28 mouse cellular contexts compared by ENCODE assay signal in genomic region chr10:29555983-29556382, GRCm38 (mm10). TPM values are rescaled to one million over a fixed set of nuclear protein-coding genes. Genes with fewer than 3 reads are reported as not detected.
DNase-seq lines count a peak whose midpoint lies in the region; ATAC-seq and TF ChIP-seq lines count a peak whose summit lies in the region.
"Had no signal": no experiment of that assay in that cellular context is flagged by ENCODE, and none has a peak within 500 bp of the region (broad histone marks: within the 10 kb centered on the region; RNA-seq: fewer than 3 reads in every experiment).

No protein-coding gene starts in this region.

- H3K9ac ChIP-seq in embryonic facial prominence, embryonic 14.5 days (ENCODE audit: low read depth, low read length): no peak overlapping the region
- H3K9ac ChIP-seq in kidney, postnatal 0 days (ENCODE audit: low read depth, low read length): no peak overlapping the region
- no peak overlapping the region for H3K9ac ChIP-seq in midbrain, postnatal 0 days (replicated peaks; ENCODE audit: low read length, poor library complexity, severe bottlenecking)
- H3K9ac ChIP-seq in midbrain, embryonic 14.5 days (replicated peaks; ENCODE audit: low read length): no peak overlapping the region
- H3K9ac ChIP-seq: heart, embryonic 12.5 days; liver, embryonic 15.5 days; midbrain, embryonic 13.5 days; neural tube, embryonic 12.5 days had no signal

- peak; percentile 45 for DNase-seq in embryonic facial prominence, embryonic 14.5 days (ENCODE audit: low spot score)
- no peak for DNase-seq in embryonic facial prominence, embryonic 10.5 days (ENCODE audit: low spot score)
- peak; percentile 76 for DNase-seq in kidney, postnatal 0 days (ENCODE audit: low spot score)
- DNase-seq in kidney, adult 11 months: no peak
- DNase-seq in midbrain, postnatal 0 days (ENCODE audit: low spot score): no peak
- no peak for DNase-seq in midbrain, embryonic 14.5 days
- no peak for DNase-seq in heart, adult 8-10 months (ENCODE audit: low spot score)
- DNase-seq in cerebellum, adult 9-11 months: no peak
- DNase-seq: adrenal gland, adult 2 months; cerebellum, adult 11 months; cerebellum, postnatal 10 days; heart, postnatal 10 days; kidney, adult 8-10 months; kidney, postnatal 36 days; liver; lung, postnatal 36 days; right cerebral cortex, postnatal 25 days; thymus, postnatal 36 days had no signal

- H3K4me1 ChIP-seq in embryonic facial prominence, embryonic 14.5 days (ENCODE audit: control insufficient read depth, insufficient read depth, low read length): no peaks in the 10 kb centered on the region
- H3K4me1 ChIP-seq in embryonic facial prominence, embryonic 10.5 days: no peaks in the 10 kb centered on the region
- no peaks in the 10 kb centered on the region for H3K4me1 ChIP-seq in kidney, postnatal 0 days (replicated peaks; ENCODE audit: insufficient read depth, low read length)
- H3K4me1 ChIP-seq in midbrain, postnatal 0 days (ENCODE audit: insufficient read depth, low read length): no peaks in the 10 kb centered on the region
- H3K4me1 ChIP-seq in midbrain, embryonic 14.5 days (ENCODE audit: control insufficient read depth, insufficient read depth, low read length): no peaks in the 10 kb centered on the region
- H3K4me1 ChIP-seq: forebrain, embryonic 10.5 days; heart, embryonic 12.5 days; hindbrain, embryonic 10.5 days; liver, embryonic 15.5 days; megakaryocyte, embryonic 14.5 days; midbrain, embryonic 13.5 days; neural tube, embryonic 12.5 days had no signal

- TF ChIP-seq CTCF in kidney, postnatal 0 days (IDR thresholded peaks at IDR 0.05; ENCODE audit: low read depth): peak; percentile 54
- TF ChIP-seq CTCF in midbrain, postnatal 0 days (IDR thresholded peaks at IDR 0.05): peak; percentile 41

- H3K4me2 ChIP-seq in embryonic facial prominence, embryonic 14.5 days (ENCODE audit: low read depth, low read length): no peak overlapping the region
- no peak overlapping the region for H3K4me2 ChIP-seq in kidney, postnatal 0 days (ENCODE audit: low read length)
- no peak overlapping the region for H3K4me2 ChIP-seq in midbrain, postnatal 0 days (ENCODE audit: low read depth, low read length, poor library complexity, severe bottlenecking)
- H3K4me2 ChIP-seq in midbrain, embryonic 14.5 days (ENCODE audit: low read length): no peak overlapping the region
- H3K4me2 ChIP-seq: heart, embryonic 12.5 days; liver, embryonic 15.5 days; midbrain, embryonic 13.5 days; neural tube, embryonic 12.5 days had no signal

- no peaks in the 10 kb centered on the region for H3K9me3 ChIP-seq in embryonic facial prominence, embryonic 14.5 days (ENCODE audit: control insufficient read depth, low read length)
- H3K9me3 ChIP-seq in embryonic facial prominence, embryonic 10.5 days: no peaks in the 10 kb centered on the region
- H3K9me3 ChIP-seq in kidney, postnatal 0 days (replicated peaks; ENCODE audit: low read length): no peaks in the 10 kb centered on the region
- H3K9me3 ChIP-seq in midbrain, postnatal 0 days (ENCODE audit: low read length): no peaks in the 10 kb centered on the region
- H3K9me3 ChIP-seq in midbrain, embryonic 14.5 days (ENCODE audit: control insufficient read depth, low read length): no peaks in the 10 kb centered on the region
- H3K9me3 ChIP-seq: forebrain, embryonic 10.5 days; G1E; heart, embryonic 12.5 days; hindbrain, embryonic 10.5 days; limb, embryonic 10.5 days; liver, embryonic 15.5 days; midbrain, embryonic 13.5 days; neural tube, embryonic 12.5 days had no signal

- 47% methylated on average over 2 of the region's 2 CpGs for WGBS in embryonic facial prominence, embryonic 14.5 days
- WGBS in embryonic facial prominence, embryonic 10.5 days: 73% methylated on average over 2 of the region's 2 CpGs
- WGBS in kidney, postnatal 0 days: 26% methylated on average over 2 of the region's 2 CpGs
- WGBS in midbrain, postnatal 0 days: 84% methylated on average over 2 of the region's 2 CpGs
- 82% methylated on average over 2 of the region's 2 CpGs for WGBS in midbrain, embryonic 14.5 days

- H3K27ac ChIP-seq in embryonic facial prominence, embryonic 14.5 days (replicated peaks; ENCODE audit: low read depth, low read length): no peak overlapping the region
- H3K27ac ChIP-seq in embryonic facial prominence, embryonic 10.5 days (replicated peaks): no peak overlapping the region
- H3K27ac ChIP-seq in kidney, postnatal 0 days: no peak overlapping the region
- H3K27ac ChIP-seq in midbrain, postnatal 0 days (ENCODE audit: low read depth, low read length): no peak overlapping the region
- no peak overlapping the region for H3K27ac ChIP-seq in midbrain, embryonic 14.5 days (replicated peaks; ENCODE audit: low read depth, low read length)
- H3K27ac ChIP-seq: forebrain, embryonic 10.5 days; hindbrain, embryonic 10.5 days; limb, embryonic 10.5 days; liver, embryonic 15.5 days; midbrain, embryonic 13.5 days; neural tube, embryonic 12.5 days had no signal

- no peak for ATAC-seq in embryonic facial prominence, embryonic 14.5 days (ENCODE audit: low read depth)
- ATAC-seq in kidney, postnatal 0 days (replicated peaks; ENCODE audit: low FRiP score, low read depth): no peak
- no peak for ATAC-seq in midbrain, postnatal 0 days (ENCODE audit: low FRiP score)
- ATAC-seq in midbrain, embryonic 14.5 days (ENCODE audit: low FRiP score, low TSS enrichment): no peak
- ATAC-seq: midbrain, embryonic 13.5 days had no signal

- H3K36me3 ChIP-seq in embryonic facial prominence, embryonic 14.5 days (ENCODE audit: control insufficient read depth, insufficient read depth, low read length): no peaks in the 10 kb centered on the region
- H3K36me3 ChIP-seq in embryonic facial prominence, embryonic 10.5 days (replicated peaks): no peaks in the 10 kb centered on the region
- no peaks in the 10 kb centered on the region for H3K36me3 ChIP-seq in kidney, postnatal 0 days (ENCODE audit: insufficient read depth, low read length)
- no peaks in the 10 kb centered on the region for H3K36me3 ChIP-seq in midbrain, postnatal 0 days (ENCODE audit: insufficient read depth, low read length)
- no peaks in the 10 kb centered on the region for H3K36me3 ChIP-seq in midbrain, embryonic 14.5 days (ENCODE audit: control insufficient read depth, insufficient read depth, low read length)
- H3K36me3 ChIP-seq: forebrain, embryonic 10.5 days; G1E; heart, embryonic 12.5 days; hindbrain, embryonic 10.5 days; limb, embryonic 10.5 days; liver, embryonic 15.5 days; midbrain, embryonic 13.5 days; neural tube, embryonic 12.5 days had no signal

- no peaks in the 10 kb centered on the region for H3K27me3 ChIP-seq in embryonic facial prominence, embryonic 14.5 days (replicated peaks; ENCODE audit: control insufficient read depth, insufficient read depth, low read length)
- no peaks in the 10 kb centered on the region for H3K27me3 ChIP-seq in embryonic facial prominence, embryonic 10.5 days (replicated peaks; ENCODE audit: low read depth, poor library complexity, severe bottlenecking)
- no peaks in the 10 kb centered on the region for H3K27me3 ChIP-seq in kidney, postnatal 0 days (ENCODE audit: insufficient read depth, low read length)
- no peaks in the 10 kb centered on the region for H3K27me3 ChIP-seq in midbrain, postnatal 0 days (ENCODE audit: insufficient read depth, low read length)
- no peaks in the 10 kb centered on the region for H3K27me3 ChIP-seq in midbrain, embryonic 14.5 days (ENCODE audit: control insufficient read depth, insufficient read depth, low read length)
- H3K27me3 ChIP-seq: heart, embryonic 12.5 days; liver, embryonic 15.5 days; megakaryocyte, embryonic 14.5 days; midbrain, embryonic 13.5 days; neural tube, embryonic 12.5 days had no signal

- no peak overlapping the region for H3K4me3 ChIP-seq in embryonic facial prominence, embryonic 14.5 days (ENCODE audit: low read depth, low read length)
- no peak overlapping the region for H3K4me3 ChIP-seq in embryonic facial prominence, embryonic 10.5 days
- no peak overlapping the region for H3K4me3 ChIP-seq in kidney, postnatal 0 days (replicated peaks; ENCODE audit: low read depth, low read length)
- no peak overlapping the region for H3K4me3 ChIP-seq in midbrain, postnatal 0 days (ENCODE audit: low read depth, low read length)
- no peak overlapping the region for H3K4me3 ChIP-seq in midbrain, embryonic 14.5 days (replicated peaks; ENCODE audit: low read depth, low read length)
- H3K4me3 ChIP-seq: forebrain, embryonic 10.5 days; heart, embryonic 12.5 days; hindbrain, embryonic 10.5 days; limb, embryonic 10.5 days; liver, embryonic 15.5 days; megakaryocyte, embryonic 14.5 days; midbrain, embryonic 13.5 days; neural tube, embryonic 12.5 days had no signal

RNA-seq across cellular contexts. Expression of gene Rspo3, which starts 20.3 kb away (rescaled TPM):
- 14.8 TPM in 2 replicates for polyA plus RNA-seq in embryonic facial prominence, embryonic 14.5 days (2014; fragmentation: Nextera tagmentation; extraction: Ambion mirVana)
- 5.6 TPM in 2 replicates for polyA plus RNA-seq in embryonic facial prominence, embryonic 10.5 days (2016; fragmentation: Nextera tagmentation; extraction: Ambion mirVana)
- 8.6 and 10.3 TPM in 2 replicates for polyA plus RNA-seq in kidney, postnatal 0 days (2015; fragmentation: Nextera tagmentation; extraction: Ambion mirVana)
- 1.9 and 3.0 TPM in 2 replicates for total RNA-seq in midbrain, postnatal 0 days (2014; rRNA removed)
- 2.9 and 3.8 TPM in 2 replicates for polyA plus RNA-seq in midbrain, postnatal 0 days (2015; fragmentation: Nextera tagmentation; extraction: Ambion mirVana)
- 1.6 and 5.6 TPM in 2 replicates for polyA plus RNA-seq in midbrain, embryonic 14.5 days (2014; fragmentation: Nextera tagmentation; extraction: Ambion mirVana)
- total RNA-seq in heart, adult 8-10 months (2022): under 1 TPM; 0.22 to 0.53 (median 0.24) TPM
- total RNA-seq: granulocyte monocyte progenitor cell, adult 5-6 weeks had no signal

Comparison
In these comparisons a context has a peak if more than half of its experiments do, and no peak if none do; other contexts are left out.
1. DNase-seq: peak in embryonic facial prominence, embryonic 14.5 days (single experiment) and kidney, postnatal 0 days (single experiment); none in embryonic facial prominence, embryonic 10.5 days (single experiment), kidney, adult 11 months (single experiment), midbrain, postnatal 0 days (single experiment), midbrain, embryonic 14.5 days (single experiment), heart, adult 8-10 months (single experiment) and cerebellum, adult 9-11 months (single experiment).